Mouse (Mus musculus) forebrain, embryonic 13.5 days (tissue): ENCODE data around the gene Aqp3. TPM values are rescaled to one million over a fixed set of nuclear protein-coding genes. Genes with fewer than 3 reads are reported as not detected.

Experiments used
- ATAC-seq: fragments of 200-750 bp; cut with Nextera tagmentation; 2 replicates; pipeline ENCODE4 v1.8.0; 2017
- H3K27ac ChIP-seq: fragments of 300-500 bp; sonication (generic); 2 replicates; pipeline ENCODE4 v1.5.1; 2015; ENCODE audit warnings: inconsistent platforms, mild to moderate bottlenecking, moderate library complexity
- H3K27me3 ChIP-seq: fragments of 300-500 bp; sonication (generic); 2 replicates; pipeline ENCODE4 v1.6.1; 2015; ENCODE audit warnings: mild to moderate bottlenecking, inconsistent platforms
- H3K36me3 ChIP-seq: fragments of 300-500 bp; sonication (generic); 2 replicates; pipeline ENCODE4 v1.6.1; 2015; ENCODE audit warnings: mild to moderate bottlenecking, inconsistent platforms; ENCODE audit not compliant: poor library complexity, severe bottlenecking
- H3K4me1 ChIP-seq: fragments of 300-500 bp; sonication (generic); 2 replicates; pipeline ENCODE4 v1.6.1; 2015; ENCODE audit warnings: inconsistent platforms
- H3K4me2 ChIP-seq: fragments of 300-500 bp; sonication (generic); 2 replicates; pipeline ENCODE4 v1.6.1; 2015; ENCODE audit warnings: inconsistent platforms, mild to moderate bottlenecking, moderate library complexity
- H3K4me3 ChIP-seq: fragments of 300-500 bp; sonication (generic); 2 replicates; pipeline ENCODE4 v1.5.1; 2015; ENCODE audit warnings: mild to moderate bottlenecking, inconsistent platforms
- H3K9ac ChIP-seq: fragments of 300-500 bp; sonication (generic); 2 replicates; pipeline ENCODE4 v1.6.1; 2015; ENCODE audit warnings: mild to moderate bottlenecking, inconsistent platforms
- H3K9me3 ChIP-seq: fragments of 300-500 bp; sonication (generic); replicated peaks from 2 replicates; pipeline ENCODE4 v1.6.1; 2016; ENCODE audit warnings: inconsistent platforms
- WGBS: fragments of 180-500 bp; shearing (Covaris S2); methylation state at CpG from one replicate; pipeline ENCODE4 v1.1.7; 2015; 5-methylcytosine and 5-hydroxymethylcytosine counted together
- polyA plus RNA-seq: library from polyadenylated mRNA; unstranded; fragments of >200 nt; fragmentation: Nextera tagmentation; extraction: Ambion mirVana; gene quantifications from 2 replicates; pipeline ENCODE4 v1.2.1, GENCODE M21; 2015

The Aqp3 gene
- polyA plus RNA-seq, 1 experiment from 2014 or later = not detected

DNA sequence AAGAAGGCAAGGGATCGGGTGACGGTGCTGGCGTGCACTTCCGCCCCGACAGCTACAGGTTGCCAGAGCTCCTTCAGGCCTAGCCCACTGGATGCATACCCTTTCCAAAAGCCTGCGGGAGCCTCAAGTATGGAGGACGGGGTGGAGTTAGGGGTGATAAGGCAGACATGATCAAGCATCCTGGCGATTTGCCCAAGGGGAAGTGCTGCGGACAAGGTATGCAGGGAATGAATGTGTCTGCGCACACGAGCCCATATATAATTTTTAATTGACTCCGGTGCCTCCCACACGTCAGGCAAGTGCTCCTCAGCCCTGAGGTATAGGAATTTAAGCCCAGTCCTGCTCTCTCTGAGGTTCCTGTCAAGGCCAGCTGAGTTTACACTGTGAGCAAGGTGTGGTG, 42.9 kb downstream of the Aqp3 start:
- no peak overlapping the region for H3K27ac ChIP-seq
- no peaks in the 10 kb centered on the region for H3K36me3 ChIP-seq
- H3K9ac ChIP-seq = no peak overlapping the region
- 87% methylated on average over 13 of the region's 13 CpGs for WGBS
- no peaks in the 10 kb centered on the region for H3K9me3 ChIP-seq
- no peak overlapping the region for H3K4me3 ChIP-seq
- no peaks in the 10 kb centered on the region for H3K27me3 ChIP-seq
- ATAC-seq = no peak
- 0 out of 2 replicates have a peak, but pooled peaks cover 4% of the 10 kb centered on the region for H3K4me1 ChIP-seq
- no peak overlapping the region for H3K4me2 ChIP-seq

GRCm38 (mm10) chr4:41051781-41052180, 46.2 kb downstream of the Aqp3 start:
- H3K27ac ChIP-seq = no peak overlapping the region
- H3K4me2 ChIP-seq = no peak overlapping the region
- 80% methylated on average over 7 of the region's 7 CpGs for WGBS
- no peak for ATAC-seq
- no peak overlapping the region for H3K9ac ChIP-seq
- H3K4me1 ChIP-seq = 0 out of 2 replicates have a peak, but pooled peaks cover 4% of the 10 kb centered on the region
- no peak overlapping the region for H3K4me3 ChIP-seq
- H3K36me3 ChIP-seq = no peaks in the 10 kb centered on the region
- H3K27me3 ChIP-seq = no peaks in the 10 kb centered on the region
- no peaks in the 10 kb centered on the region for H3K9me3 ChIP-seq

- WGBS = 33% methylated on average over 16 of the region's 16 CpGs
- peak; percentile 72 for ATAC-seq
- Histone ChIP-seq H3K9ac (peak overlapping the region; percentile 56), H3K4me2 (peak overlapping the region; percentile 49), H3K4me3 (no peak overlapping the region), H3K27me3 (no peaks in the 10 kb centered on the region), H3K4me1 (0 out of 2 replicates have a peak, but pooled peaks cover 4% of the 10 kb centered on the region), H3K27ac (no peak overlapping the region), H3K36me3 (no peaks in the 10 kb centered on the region), H3K9me3 (no peaks in the 10 kb centered on the region)
These were observed 47.0 kb downstream of the Aqp3 start for GRCm38 (mm10) chr4:41050726-41051675.

- Histone ChIP-seq H3K27ac (no peak overlapping the region), H3K9ac (no peak overlapping the region), H3K4me1 (0 out of 2 replicates have a peak, but pooled peaks cover 4% of the 10 kb centered on the region), H3K27me3 (no peaks in the 10 kb centered on the region), H3K36me3 (no peaks in the 10 kb centered on the region), H3K4me3 (no peak overlapping the region), H3K4me2 (no peak overlapping the region), H3K9me3 (no peaks in the 10 kb centered on the region)
- WGBS = 88% methylated on average over 2 of the region's 2 CpGs
- ATAC-seq = no peak
These were observed 49.1 kb downstream of the Aqp3 start for GRCm38 (mm10) chr4:41048926-41049325.

DNA sequence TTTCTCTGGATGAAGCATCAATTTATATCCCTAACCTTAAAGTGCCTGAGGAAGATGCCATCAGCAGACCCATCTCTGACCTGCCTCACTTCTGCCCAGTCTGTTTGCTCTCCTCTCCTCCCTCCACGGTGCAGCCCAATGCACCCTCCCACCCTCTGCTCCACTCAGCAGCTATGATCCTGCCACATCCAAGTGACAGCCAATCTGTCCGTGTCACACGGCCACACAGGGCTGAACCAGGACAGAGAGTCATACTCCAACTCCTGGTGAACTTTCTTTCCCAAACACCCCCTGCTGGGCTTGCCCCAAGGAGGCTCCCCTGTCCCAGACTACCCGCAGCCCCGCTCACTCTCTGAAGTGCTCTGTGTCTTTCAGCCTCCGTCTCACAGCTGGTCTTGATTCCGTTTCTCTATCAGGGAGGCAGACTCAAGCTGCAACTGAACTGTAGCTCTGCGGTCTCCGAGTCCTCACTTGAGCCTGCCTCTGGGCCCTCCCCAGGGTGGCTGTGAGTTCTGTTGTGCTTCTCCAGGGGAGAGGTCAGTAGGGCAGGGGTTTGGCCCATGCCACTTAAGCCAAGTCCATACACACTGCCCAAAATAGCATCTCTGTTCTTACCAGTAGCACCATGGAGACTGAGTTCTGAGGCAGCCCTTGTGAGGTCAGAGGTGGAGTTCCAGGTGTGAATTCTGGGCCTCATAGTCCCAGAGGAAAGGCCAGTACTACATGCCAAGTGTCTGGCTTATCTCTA, 50.3 kb downstream of the Aqp3 start, which contains the start of gene Aqp7:
TSS of gene Aqp7 (minus strand) at position 616 of the 748 bp plus-strand sequence.
- H3K9ac ChIP-seq = no peak within 1 kb of the TSS
- no peak within 1 kb of the TSS for H3K4me2 ChIP-seq
- H3K27me3 ChIP-seq = no peaks in the 10 kb centered on the region
- H3K36me3 ChIP-seq = no peaks in the 10 kb centered on the region
- no peak within 1 kb of the TSS for H3K4me3 ChIP-seq
- H3K27ac ChIP-seq = no peak within 1 kb of the TSS
- 58% methylated on average over 9 of the region's 9 CpGs for WGBS
- no peaks in the 10 kb centered on the region for H3K9me3 ChIP-seq
- 0 out of 2 replicates have a peak, but pooled peaks cover 4% of the 10 kb centered on the region for H3K4me1 ChIP-seq
- no peak for ATAC-seq

- Histone ChIP-seq H3K27me3 (no peaks in the 10 kb centered on the region), H3K4me2 (no peak overlapping the region), H3K27ac (no peak overlapping the region), H3K9me3 (no peaks in the 10 kb centered on the region), H3K4me3 (no peak overlapping the region), H3K4me1 (0 out of 2 replicates have a peak, but pooled peaks cover 4% of the 10 kb centered on the region), H3K9ac (no peak overlapping the region), H3K36me3 (no peaks in the 10 kb centered on the region)
- WGBS = 80% methylated on average over 13 of the region's 13 CpGs
- no peak for ATAC-seq
These were observed 51.7 kb downstream of the Aqp3 start for GRCm38 (mm10) chr4:41046254-41046795.

DNA sequence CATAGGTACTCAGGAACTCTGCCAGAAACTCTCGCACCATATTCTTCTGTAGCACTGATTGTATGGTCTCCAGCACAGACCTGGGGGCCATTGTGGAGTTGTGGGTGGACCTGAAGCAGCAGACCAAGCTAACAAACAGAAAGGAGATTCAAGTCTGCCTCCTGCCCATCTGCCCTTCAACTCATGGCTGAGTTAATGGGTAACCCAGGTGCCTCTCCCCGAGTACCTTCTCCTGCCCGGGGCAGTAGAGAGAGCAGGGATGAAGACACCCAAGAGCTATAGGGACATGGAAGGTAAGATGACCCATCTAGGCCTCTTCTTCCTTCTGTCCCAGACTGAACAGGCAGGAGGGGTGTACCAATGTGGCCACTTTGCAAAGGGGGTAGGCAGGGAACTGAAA, 52.7 kb downstream of the Aqp3 start:
- no peak overlapping the region for H3K4me2 ChIP-seq
- H3K27me3 ChIP-seq = no peaks in the 10 kb centered on the region
- H3K4me1 ChIP-seq = no peaks in the 10 kb centered on the region
- H3K4me3 ChIP-seq = no peak overlapping the region
- ATAC-seq = no peak
- WGBS = 93% methylated on average over 3 of the region's 3 CpGs
- H3K9me3 ChIP-seq = no peaks in the 10 kb centered on the region
- H3K9ac ChIP-seq = no peak overlapping the region
- H3K27ac ChIP-seq = no peak overlapping the region
- no peaks in the 10 kb centered on the region for H3K36me3 ChIP-seq

GRCm38 (mm10) chr4:41043961-41044360, 54.0 kb downstream of the Aqp3 start:
- no peak overlapping the region for H3K9ac ChIP-seq
- no peaks in the 10 kb centered on the region for H3K27me3 ChIP-seq
- H3K9me3 ChIP-seq = no peaks in the 10 kb centered on the region
- no peaks in the 10 kb centered on the region for H3K36me3 ChIP-seq
- no peak for ATAC-seq
- H3K4me1 ChIP-seq = no peaks in the 10 kb centered on the region
- no peak overlapping the region for H3K4me3 ChIP-seq
- H3K4me2 ChIP-seq = no peak overlapping the region
- no peak overlapping the region for H3K27ac ChIP-seq
- 76% methylated on average over 5 of the region's 5 CpGs for WGBS

DNA sequence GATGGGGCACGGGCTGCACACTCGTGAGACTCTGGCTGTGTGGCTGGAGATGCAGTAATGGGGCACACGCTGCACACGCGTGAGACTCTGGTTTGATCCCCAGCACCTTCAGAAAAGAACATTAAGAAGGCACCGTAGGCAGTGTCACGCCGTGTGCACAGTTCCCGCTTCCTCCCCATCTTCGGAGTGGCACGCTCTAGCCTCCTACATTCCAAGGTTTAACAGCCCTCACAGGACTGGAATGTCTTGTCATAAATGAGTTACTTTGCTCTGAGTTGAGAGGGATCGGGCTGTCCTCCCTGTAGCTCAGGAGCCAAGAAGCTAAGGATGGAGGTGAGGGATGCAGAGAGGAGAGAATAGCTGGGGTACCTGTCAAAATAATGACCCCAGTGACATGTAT, 55.1 kb downstream of the Aqp3 start:
- no peak for ATAC-seq
- no peak overlapping the region for H3K27ac ChIP-seq
- H3K4me3 ChIP-seq = no peak overlapping the region
- no peaks in the 10 kb centered on the region for H3K36me3 ChIP-seq
- H3K9me3 ChIP-seq = no peaks in the 10 kb centered on the region
- H3K4me1 ChIP-seq = no peaks in the 10 kb centered on the region
- H3K4me2 ChIP-seq = no peak overlapping the region
- no peak overlapping the region for H3K9ac ChIP-seq
- WGBS = 88% methylated on average over 12 of the region's 12 CpGs
- H3K27me3 ChIP-seq = no peaks in the 10 kb centered on the region

Other genes starting within 250 kb of the Aqp3 start
- gene B4galt1, start 244.2 kb downstream of the Aqp3 start, polyA plus RNA-seq = 7.8 and 9.1 TPM in 2 replicates
- not detected in 2 replicates for gene Spink4, start 178.1 kb downstream of the Aqp3 start, polyA plus RNA-seq
- 185 and 207 TPM in 2 replicates for gene Bag1, start 149.9 kb downstream of the Aqp3 start, polyA plus RNA-seq
- gene Chmp5, start 149.8 kb downstream of the Aqp3 start, polyA plus RNA-seq = 169 and 179 TPM in 2 replicates
- 96.9 and 106 TPM in 2 replicates for gene Nfx1, start 127.3 kb downstream of the Aqp3 start, polyA plus RNA-seq
- gene Aqp7, start 50.0 kb downstream of the Aqp3 start, polyA plus RNA-seq = not detected in 2 replicates
- gene Nol6, start 26.3 kb upstream of the Aqp3 start, polyA plus RNA-seq = 24.2 and 28.7 TPM in 2 replicates
- gene Ube2r2, start 37.6 kb upstream of the Aqp3 start, polyA plus RNA-seq = 73.2 and 74.6 TPM in 2 replicates
- gene Ubap2, start 177.0 kb upstream of the Aqp3 start, polyA plus RNA-seq = 56.6 and 59.0 TPM in 2 replicates
- gene Dcaf12, start 216.7 kb upstream of the Aqp3 start, polyA plus RNA-seq = 75.1 and 79.3 TPM in 2 replicates